Comparison of ENCODE assay signal across 8 mouse cellular contexts in the genomic region with DNA sequence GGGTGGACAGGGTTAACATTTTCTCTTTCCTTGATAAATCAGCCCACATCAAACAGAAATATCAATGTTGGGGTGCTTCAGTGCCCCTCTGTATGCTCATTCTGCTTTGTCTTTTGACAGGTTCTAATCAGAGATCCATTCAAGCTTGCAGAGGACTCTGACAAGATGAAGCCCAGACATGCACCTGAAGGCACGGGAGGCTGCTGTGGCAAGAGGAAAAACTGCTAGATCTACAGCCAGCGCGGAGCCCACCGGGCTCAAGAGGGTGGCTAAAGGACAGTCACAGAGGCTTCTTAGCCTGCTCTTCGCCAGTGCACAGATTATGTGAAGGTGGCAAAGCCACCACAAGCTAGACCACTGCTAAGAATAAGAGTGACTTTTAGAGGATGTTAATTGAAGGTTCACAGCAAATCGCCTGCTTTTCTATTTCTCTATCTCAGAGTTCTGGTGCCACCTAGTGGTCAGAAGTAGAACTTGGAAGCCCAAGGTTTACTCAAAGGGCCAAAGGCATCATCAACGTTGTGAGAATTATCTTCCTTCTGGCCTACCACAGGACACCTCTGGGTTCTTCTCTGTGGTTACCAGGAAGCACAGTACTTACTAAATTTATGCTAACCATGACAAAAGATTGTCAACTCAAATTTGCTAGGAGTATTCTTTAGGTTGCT. TPM values are rescaled to one million over a fixed set of nuclear protein-coding genes. Genes with fewer than 3 reads are reported as not detected.
DNase-seq lines count a peak whose midpoint lies in the region; ATAC-seq and TF ChIP-seq lines count a peak whose summit lies in the region.

No protein-coding gene starts in this region.

- H3K27me3 ChIP-seq in intestine, embryonic 14.5 days (replicated peaks; ENCODE audit: control insufficient read depth, insufficient read depth, low read length) = no peaks in the 10 kb centered on the region
- H3K27me3 ChIP-seq in intestine, embryonic 16.5 days (replicated peaks; ENCODE audit: control insufficient read depth, insufficient read depth, low read length) = no peaks in the 10 kb centered on the region
- no peaks in the 10 kb centered on the region for H3K27me3 ChIP-seq in heart, postnatal 0 days (ENCODE audit: control insufficient read depth, insufficient read depth, low read length)
- no peaks in the 10 kb centered on the region for H3K27me3 ChIP-seq in testis, adult 2 months (ENCODE audit: control insufficient read depth, insufficient read depth, low read length)

- H3K36me3 ChIP-seq in intestine, embryonic 14.5 days (ENCODE audit: control insufficient read depth, insufficient read depth, low read length) = 0 out of 2 replicates have a peak, but pooled peaks cover 8% of the 10 kb centered on the region
- H3K36me3 ChIP-seq in intestine, embryonic 16.5 days (ENCODE audit: control insufficient read depth, insufficient read depth, low read length) = peaks cover 4% of the 10 kb centered on the region; the same call in 1 of the 2 replicates
- peaks cover 11% of the 10 kb centered on the region for H3K36me3 ChIP-seq in heart, postnatal 0 days (replicated peaks; ENCODE audit: control insufficient read depth, insufficient read depth, low read length)
- H3K36me3 ChIP-seq in testis, adult 2 months (ENCODE audit: control insufficient read depth, insufficient read depth, low read length) = no peaks in the 10 kb centered on the region

- no peak for ATAC-seq in intestine, embryonic 14.5 days (replicated peaks; ENCODE audit: low FRiP score, low TSS enrichment, low read depth)
- ATAC-seq in intestine, embryonic 16.5 days = no peak
- no peak; the same call in 1 of the 2 replicates for ATAC-seq in heart, postnatal 0 days (ENCODE audit: insufficient read depth, low read depth)

- no peak for TF ChIP-seq EP300 in heart, postnatal 0 days (IDR thresholded peaks at IDR 0.05; ENCODE audit: low read depth)

- no peak overlapping the region for H3K4me3 ChIP-seq in intestine, embryonic 14.5 days (ENCODE audit: low read depth, low read length)
- no peak overlapping the region for H3K4me3 ChIP-seq in intestine, embryonic 16.5 days (ENCODE audit: low read length)
- no peak overlapping the region for H3K4me3 ChIP-seq in cortical plate, adult 2 months (ENCODE audit: insufficient read depth, low read length)
- no peak overlapping the region for H3K4me3 ChIP-seq in heart, postnatal 0 days (ENCODE audit: low read depth, low read length)
- no peak overlapping the region for H3K4me3 ChIP-seq in testis, adult 2 months (ENCODE audit: control insufficient read depth, low read depth, low read length)

- H3K4me2 ChIP-seq in intestine, embryonic 14.5 days (ENCODE audit: low read length) = no peak overlapping the region
- H3K4me2 ChIP-seq in intestine, embryonic 16.5 days (ENCODE audit: low read depth, low read length) = no peak overlapping the region
- H3K4me2 ChIP-seq in heart, postnatal 0 days (ENCODE audit: low read depth, low read length) = no peak overlapping the region

- no peak overlapping the region for H3K9ac ChIP-seq in intestine, embryonic 14.5 days (ENCODE audit: low read length)
- no peak overlapping the region for H3K9ac ChIP-seq in intestine, embryonic 16.5 days (ENCODE audit: low read depth, low read length)
- no peak overlapping the region for H3K9ac ChIP-seq in heart, postnatal 0 days (replicated peaks; ENCODE audit: low read depth, low read length)

- peak; percentile 77 for DNase-seq in intestine, embryonic 14.5 days (ENCODE audit: low spot score)
- DNase-seq in ZHBTc4 (ENCODE audit: low read depth, low spot score) = peak; percentile 82
- DNase-seq in heart, postnatal 0 days (ENCODE audit: low spot score) = peak; percentile 76
- DNase-seq in layer of hippocampus, adult 9-11 months = peak; percentile 51
- DNase-seq in mesoderm, embryonic 11.5 days (ENCODE audit: low read depth, low spot score) = peak; percentile 82

- H3K4me1 ChIP-seq in intestine, embryonic 14.5 days (replicated peaks; ENCODE audit: control insufficient read depth, insufficient read depth, low read length) = no peaks in the 10 kb centered on the region
- H3K4me1 ChIP-seq in intestine, embryonic 16.5 days (ENCODE audit: control insufficient read depth, insufficient read depth, low read length) = no peaks in the 10 kb centered on the region
- no peaks in the 10 kb centered on the region for H3K4me1 ChIP-seq in cortical plate, adult 2 months (ENCODE audit: control insufficient read depth, insufficient read depth, low read length)
- peaks cover under 1% of the 10 kb centered on the region; the same call in 1 of the 2 replicates for H3K4me1 ChIP-seq in heart, postnatal 0 days (ENCODE audit: control insufficient read depth, insufficient read depth)
- no peaks in the 10 kb centered on the region for H3K4me1 ChIP-seq in testis, adult 2 months (ENCODE audit: control insufficient read depth, insufficient read depth, low read length)

- no peaks in the 10 kb centered on the region for H3K9me3 ChIP-seq in intestine, embryonic 14.5 days (ENCODE audit: control insufficient read depth, low read length)
- no peaks in the 10 kb centered on the region for H3K9me3 ChIP-seq in intestine, embryonic 16.5 days (ENCODE audit: control insufficient read depth, low read length)
- no peaks in the 10 kb centered on the region for H3K9me3 ChIP-seq in heart, postnatal 0 days (replicated peaks; ENCODE audit: control insufficient read depth, low read length)

- H3K27ac ChIP-seq in intestine, embryonic 14.5 days (ENCODE audit: low read depth) = no peak overlapping the region
- no peak overlapping the region for H3K27ac ChIP-seq in intestine, embryonic 16.5 days (ENCODE audit: low read length)
- H3K27ac ChIP-seq in cortical plate, adult 2 months (ENCODE audit: insufficient read depth, low read length) = no peak overlapping the region
- no peak overlapping the region for H3K27ac ChIP-seq in heart, postnatal 0 days (ENCODE audit: low read depth)
- no peak overlapping the region for H3K27ac ChIP-seq in testis, adult 2 months (ENCODE audit: control insufficient read depth, insufficient read depth, low read depth, low read length)

- 53% methylated on average over 7 of the region's 7 CpGs for WGBS in intestine, embryonic 14.5 days
- 53% methylated on average over 7 of the region's 7 CpGs for WGBS in intestine, embryonic 16.5 days
- WGBS in heart, postnatal 0 days = 48% methylated on average over 7 of the region's 7 CpGs

- peak; percentile 71 for TF ChIP-seq CTCF in cortical plate, adult 2 months (IDR thresholded peaks at IDR 0.05; ENCODE audit: extremely low read depth, insufficient read depth, low read length)
- peak; percentile 84 for TF ChIP-seq CTCF in heart, postnatal 0 days (IDR thresholded peaks at IDR 0.05; ENCODE audit: low read depth)
- peak; percentile 26; the same call in 1 of the 2 replicates for TF ChIP-seq CTCF in testis, adult 2 months (IDR thresholded peaks at IDR 0.05; ENCODE audit: control insufficient read depth, insufficient read depth, insufficient replicate concordance, low read depth, low read length)

- TF ChIP-seq POLR2A in cortical plate, adult 2 months (IDR thresholded peaks at IDR 0.05; ENCODE audit: extremely low read depth, insufficient read depth, low read length) = no peak
- TF ChIP-seq POLR2A in testis, adult 2 months (IDR thresholded peaks at IDR 0.05; ENCODE audit: control insufficient read depth, low read depth, low read length) = no peak

RNA-seq across cellular contexts. Expression of a gene that starts 20.9 kb away (rescaled TPM):
- polyA plus RNA-seq in intestine, embryonic 14.5 days (2014; fragmentation: Nextera tagmentation; extraction: Ambion mirVana) = 1.9 and 2.2 TPM in 2 replicates
- polyA plus RNA-seq in intestine, embryonic 16.5 days (2015; fragmentation: Nextera tagmentation; extraction: Ambion mirVana) = 1.9 and 2.1 TPM in 2 replicates
- 27.5 and 28.9 TPM in 2 replicates for polyA plus RNA-seq in cortical plate, adult 2 months (2012; rRNA removed)
- total RNA-seq in heart, postnatal 0 days (2014; rRNA removed; ENCODE audit: low replicate concordance) = 11.0 and 15.0 TPM in 2 replicates
- polyA plus RNA-seq in heart, postnatal 0 days (2015; fragmentation: Nextera tagmentation; extraction: Ambion mirVana) = 1.8 and 2.1 TPM in 2 replicates
- 3.3 and 4.2 TPM in 2 replicates for polyA plus RNA-seq in testis, adult 2 months (2012; rRNA removed)

RNA-seq across cellular contexts. Expression of a gene that starts 33.2 kb away (rescaled TPM):
- 45.6 and 50.6 TPM in 2 replicates for polyA plus RNA-seq in intestine, embryonic 14.5 days (2014; fragmentation: Nextera tagmentation; extraction: Ambion mirVana)
- polyA plus RNA-seq in intestine, embryonic 16.5 days (2015; fragmentation: Nextera tagmentation; extraction: Ambion mirVana) = 69.1 and 69.3 TPM in 2 replicates
- 15.5 and 15.8 TPM in 2 replicates for polyA plus RNA-seq in cortical plate, adult 2 months (2012; rRNA removed)
- 24.1 and 33.7 TPM in 2 replicates for total RNA-seq in heart, postnatal 0 days (2014; rRNA removed; ENCODE audit: low replicate concordance)
- 54.4 and 61.7 TPM in 2 replicates for polyA plus RNA-seq in heart, postnatal 0 days (2015; fragmentation: Nextera tagmentation; extraction: Ambion mirVana)
- polyA plus RNA-seq in testis, adult 2 months (2012; rRNA removed) = 9.8 and 12.1 TPM in 2 replicates

RNA-seq across cellular contexts. Expression of a gene that starts 50.8 kb away (rescaled TPM):
- polyA plus RNA-seq in intestine, embryonic 14.5 days (2014; fragmentation: Nextera tagmentation; extraction: Ambion mirVana) = 17.5 and 18.0 TPM in 2 replicates
- polyA plus RNA-seq in intestine, embryonic 16.5 days (2015; fragmentation: Nextera tagmentation; extraction: Ambion mirVana) = 13.9 and 14.0 TPM in 2 replicates
- 19.2 and 21.2 TPM in 2 replicates for polyA plus RNA-seq in cortical plate, adult 2 months (2012; rRNA removed)
- 2.4 and 9.0 TPM in 2 replicates for total RNA-seq in heart, postnatal 0 days (2014; rRNA removed; ENCODE audit: low replicate concordance)
- 18.7 and 22.2 TPM in 2 replicates for polyA plus RNA-seq in heart, postnatal 0 days (2015; fragmentation: Nextera tagmentation; extraction: Ambion mirVana)
- polyA plus RNA-seq in testis, adult 2 months (2012; rRNA removed) = 3.8 and 4.2 TPM in 2 replicates

Comparison
In these comparisons a context has a peak if more than half of its experiments do, and no peak if none do; other contexts are left out.
1. CTCF ChIP-seq: peak in every context shown above with its lines; median percentile 84 in heart, postnatal 0 days; 71 in cortical plate, adult 2 months; 26 in testis, adult 2 months.